Mouse (Mus musculus): ENCODE data around the gene Ppp1r11. TPM values are rescaled to one million over a fixed set of nuclear protein-coding genes. Genes with fewer than 3 reads are reported as not detected.

Gene Ppp1r11
- total and polyA plus RNA-seq, 2 experiments from 2014 or later = 54.0 to 143 TPM

GRCm38 (mm10) chr17:36953062-36953461, 1.5 kb upstream of the Ppp1r11 start:
- WGBS = 85% methylated on average over 1 of the region's 1 CpGs
- no peak for ATAC-seq (ENCODE audit: low FRiP score)
- DNase-seq (ENCODE audit: low spot score) = no peak
- H3K27ac ChIP-seq (ENCODE audit: low read depth, low read length) = no peak overlapping the region
- H3K9me3 ChIP-seq (ENCODE audit: low read length) = no peaks in the 10 kb centered on the region
- H3K4me3 ChIP-seq (ENCODE audit: low read depth, low read length) = no peak overlapping the region
- no peaks in the 10 kb centered on the region for H3K27me3 ChIP-seq (ENCODE audit: insufficient read depth, low read length)
- no peak overlapping the region for H3K9ac ChIP-seq (replicated peaks; ENCODE audit: low read length, poor library complexity, severe bottlenecking)
- no peak for TF ChIP-seq CTCF (IDR thresholded peaks at IDR 0.05)
- peaks cover 8% of the 10 kb centered on the region for H3K36me3 ChIP-seq (ENCODE audit: insufficient read depth, low read length)
- no peaks in the 10 kb centered on the region for H3K4me1 ChIP-seq (ENCODE audit: insufficient read depth, low read length)
- H3K4me2 ChIP-seq (ENCODE audit: low read depth, low read length, poor library complexity, severe bottlenecking) = no peak overlapping the region

- Histone ChIP-seq H3K36me3 (ENCODE audit: insufficient read depth, low read length) (peaks cover 8% of the 10 kb centered on the region), H3K4me1 (ENCODE audit: insufficient read depth, low read length) (no peaks in the 10 kb centered on the region), H3K4me2 (ENCODE audit: low read depth, low read length, poor library complexity, severe bottlenecking) (no peak overlapping the region), H3K9me3 (ENCODE audit: low read length) (no peaks in the 10 kb centered on the region), H3K27me3 (ENCODE audit: insufficient read depth, low read length) (no peaks in the 10 kb centered on the region), H3K4me3 (ENCODE audit: low read depth, low read length) (no peak overlapping the region), H3K27ac (ENCODE audit: low read depth, low read length) (0 out of 2 replicates have a peak overlapping the region, but pooled peaks have one; percentile 74), H3K9ac (replicated peaks; ENCODE audit: low read length, poor library complexity, severe bottlenecking) (no peak overlapping the region)
- WGBS = 98% methylated on average over 2 of the region's 2 CpGs
- TF ChIP-seq CTCF (IDR thresholded peaks at IDR 0.05) = no peak
- ATAC-seq (ENCODE audit: low FRiP score) (no peak), DNase-seq (ENCODE audit: low spot score) (no peak)
These were observed 1.1 kb upstream of the Ppp1r11 start for GRCm38 (mm10) chr17:36952631-36953030.

- H3K9me3 ChIP-seq (ENCODE audit: low read length) = no peaks in the 10 kb centered on the region
- WGBS = 91% methylated on average over 8 of the region's 8 CpGs
- no peak for DNase-seq (ENCODE audit: low spot score)
These were observed 2.3 kb downstream of the Ppp1r11 start for GRCm38 (mm10) chr17:36949265-36949664.

GRCm38 (mm10) chr17:36948286-36948685, 3.3 kb downstream of the Ppp1r11 start:
- no peak overlapping the region for H3K27ac ChIP-seq (ENCODE audit: low read depth, low read length)
- no peak for DNase-seq (ENCODE audit: low spot score)
- peaks cover 8% of the 10 kb centered on the region for H3K36me3 ChIP-seq (ENCODE audit: insufficient read depth, low read length)
- WGBS = 87% methylated on average over 1 of the region's 1 CpGs
- no peaks in the 10 kb centered on the region for H3K9me3 ChIP-seq (ENCODE audit: low read length)
- H3K4me3 ChIP-seq (ENCODE audit: low read depth, low read length) = no peak overlapping the region
- no peak overlapping the region for H3K4me2 ChIP-seq (ENCODE audit: low read depth, low read length, poor library complexity, severe bottlenecking)
- no peak for TF ChIP-seq CTCF (IDR thresholded peaks at IDR 0.05)
- peaks cover 4% of the 10 kb centered on the region; the same call in 1 of the 2 replicates for H3K4me1 ChIP-seq (ENCODE audit: insufficient read depth, low read length)
- H3K9ac ChIP-seq (replicated peaks; ENCODE audit: low read length, poor library complexity, severe bottlenecking) = no peak overlapping the region
- H3K27me3 ChIP-seq (ENCODE audit: insufficient read depth, low read length) = 0 out of 2 replicates have a peak, but pooled peaks cover 8% of the 10 kb centered on the region
- no peak for ATAC-seq (ENCODE audit: low FRiP score)

More at GRCm38 (mm10) chr17:36949265-36949664, 2.3 kb downstream of the Ppp1r11 start:
- ATAC-seq (ENCODE audit: low FRiP score) = no peak
- Histone ChIP-seq H3K4me3 (ENCODE audit: low read depth, low read length) (no peak overlapping the region), H3K27me3 (ENCODE audit: insufficient read depth, low read length) (0 out of 2 replicates have a peak, but pooled peaks cover 4% of the 10 kb centered on the region), H3K27ac (ENCODE audit: low read depth, low read length) (no peak overlapping the region), H3K4me1 (ENCODE audit: insufficient read depth, low read length) (peaks cover 4% of the 10 kb centered on the region; the same call in 1 of the 2 replicates), H3K36me3 (ENCODE audit: insufficient read depth, low read length) (peaks cover 8% of the 10 kb centered on the region), H3K4me2 (ENCODE audit: low read depth, low read length, poor library complexity, severe bottlenecking) (no peak overlapping the region), H3K9ac (replicated peaks; ENCODE audit: low read length, poor library complexity, severe bottlenecking) (no peak overlapping the region)
- no peak for TF ChIP-seq CTCF (IDR thresholded peaks at IDR 0.05)

- peaks cover 18% of the 10 kb centered on the region for H3K27me3 ChIP-seq (ENCODE audit: insufficient read depth, low read length)
- H3K4me2 ChIP-seq (ENCODE audit: low read depth, low read length, poor library complexity, severe bottlenecking) = peak overlapping the region; percentile 95
- H3K9me3 ChIP-seq (ENCODE audit: low read length) = no peaks in the 10 kb centered on the region
- peaks cover 8% of the 10 kb centered on the region for H3K36me3 ChIP-seq (ENCODE audit: insufficient read depth, low read length)
- ATAC-seq (ENCODE audit: low FRiP score) (peak; percentile 49), DNase-seq (ENCODE audit: low spot score) (peak; percentile 70)
- under 1% methylated on average over 62 of the region's 62 CpGs for WGBS
- H3K4me3 ChIP-seq (ENCODE audit: low read depth, low read length) = peak overlapping the region; percentile 48
- peak overlapping the region; percentile 70 for H3K9ac ChIP-seq (replicated peaks; ENCODE audit: low read length, poor library complexity, severe bottlenecking)
- H3K27ac ChIP-seq (ENCODE audit: low read depth, low read length) = peak overlapping the region; percentile 80
- H3K4me1 ChIP-seq (ENCODE audit: insufficient read depth, low read length) = peaks cover 4% of the 10 kb centered on the region; the same call in 1 of the 2 replicates
- peak; percentile 62 for TF ChIP-seq CTCF (IDR thresholded peaks at IDR 0.05)
These were observed 4.3 kb downstream of the Ppp1r11 start for GRCm38 (mm10) chr17:36947051-36947819.

- no peak overlapping the region for H3K27ac ChIP-seq (ENCODE audit: low read depth, low read length)
- peak; percentile 54 for TF ChIP-seq CTCF (IDR thresholded peaks at IDR 0.05)
- no peak overlapping the region for H3K9ac ChIP-seq (replicated peaks; ENCODE audit: low read length, poor library complexity, severe bottlenecking)
- 32% methylated on average over 9 of the region's 9 CpGs for WGBS
- H3K36me3 ChIP-seq (ENCODE audit: insufficient read depth, low read length) = peaks cover 7% of the 10 kb centered on the region
- peaks cover 4% of the 10 kb centered on the region; the same call in 1 of the 2 replicates for H3K4me1 ChIP-seq (ENCODE audit: insufficient read depth, low read length)
- H3K27me3 ChIP-seq (ENCODE audit: insufficient read depth, low read length) = peaks cover 23% of the 10 kb centered on the region
- DNase-seq (ENCODE audit: low spot score) (peak; percentile 14), ATAC-seq (ENCODE audit: low FRiP score) (no peak)
- H3K9me3 ChIP-seq (ENCODE audit: low read length) = no peaks in the 10 kb centered on the region
- no peak overlapping the region; the same call in 1 of the 2 replicates for H3K4me2 ChIP-seq (ENCODE audit: low read depth, low read length, poor library complexity, severe bottlenecking)
- H3K4me3 ChIP-seq (ENCODE audit: low read depth, low read length) = no peak overlapping the region
These were observed 7.3 kb downstream of the Ppp1r11 start for GRCm38 (mm10) chr17:36944121-36944775.

All from midbrain, postnatal 0 days (tissue).